Mouse (Mus musculus): Measurements from ENCODE around the gene Ube3c.

GRCm38 (mm10) chr5:29688352-29688751, 119.3 kb downstream of the Ube3c start:
- TF ChIP-seq CTCF (conservative IDR thresholded peaks at IDR 0.05; ENCODE audit: insufficient read depth, insufficient read length, low read depth, low read length) (no peak), POLR2A (IDR thresholded peaks at IDR 0.05; ENCODE audit: low read depth, low read length) (no peak)
